Mouse (Mus musculus): Measurements from ENCODE around the gene Gm7030. TPM values are rescaled to one million over a fixed set of nuclear protein-coding genes. Genes with fewer than 3 reads are reported as not detected.
A peak's percentile ranks its signal among the peaks of the same experiment; 100 is the strongest.
"Not testable (repeated sequence)": the region's sequence is repeated elsewhere in the genome, so short reads cannot be mapped to it uniquely, and the experiment has no call there.

The Gm7030 gene
- total RNA-seq, 2 experiments from 2014 or later = not detected

DNA sequence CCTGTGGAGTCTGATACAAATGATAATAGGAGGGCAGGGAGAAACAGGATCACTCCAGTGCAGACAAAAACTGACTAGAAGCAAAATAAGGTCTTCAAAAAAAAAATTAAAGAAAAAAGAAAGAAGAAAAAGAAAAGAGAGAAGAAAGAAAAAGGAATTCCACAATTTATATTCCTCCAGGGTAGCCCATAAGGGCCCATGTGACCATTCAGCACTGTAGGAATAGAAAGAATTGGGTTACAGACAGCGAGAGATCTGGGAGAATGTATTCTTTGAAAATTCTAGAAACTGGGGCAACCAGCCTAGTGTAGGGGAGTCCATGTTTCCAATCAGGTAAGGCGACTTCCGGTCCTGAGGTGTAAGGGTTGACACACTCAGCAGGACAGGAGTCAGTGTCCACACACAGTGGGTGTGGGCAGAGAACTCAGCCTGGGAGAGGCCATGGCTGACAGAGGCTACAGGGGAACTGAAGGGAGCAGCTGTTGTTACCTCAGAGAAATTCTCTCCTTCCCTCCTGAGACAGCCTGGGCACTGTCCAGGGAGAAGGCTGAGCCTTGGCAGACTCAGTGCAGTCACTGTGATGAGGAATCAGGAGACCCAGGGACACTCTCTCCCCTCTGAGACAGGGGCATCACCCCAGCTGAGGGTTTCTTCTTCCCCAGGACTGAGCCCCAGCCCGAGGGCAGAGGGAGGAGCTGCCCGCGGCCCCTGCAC, 46.5 kb downstream of the Gm7030 start:
- not testable (repeated sequence) for DNase-seq (ENCODE audit: low spot score in 2 of 2)

DNA sequence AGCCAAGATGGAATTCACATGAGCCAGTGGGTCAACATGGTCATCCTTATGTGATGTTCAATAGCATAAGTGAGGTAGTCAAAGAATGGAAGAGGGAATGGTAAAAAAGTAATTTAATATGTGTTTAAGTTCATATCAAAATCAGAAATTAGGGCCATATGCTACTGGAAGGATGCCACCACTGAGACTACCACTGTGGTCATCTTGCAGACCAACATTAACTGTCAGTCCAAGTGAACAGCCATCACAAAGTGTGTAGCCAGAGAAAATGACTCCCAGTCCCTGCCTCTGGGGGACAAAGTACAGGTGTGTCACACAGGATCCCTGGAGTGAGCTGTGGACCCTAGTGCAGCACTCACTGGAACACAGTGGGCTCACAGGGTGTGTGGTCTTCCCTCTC, 47.3 kb downstream of the Gm7030 start:
- not testable (repeated sequence) for DNase-seq (ENCODE audit: low spot score in 2 of 2)

DNA sequence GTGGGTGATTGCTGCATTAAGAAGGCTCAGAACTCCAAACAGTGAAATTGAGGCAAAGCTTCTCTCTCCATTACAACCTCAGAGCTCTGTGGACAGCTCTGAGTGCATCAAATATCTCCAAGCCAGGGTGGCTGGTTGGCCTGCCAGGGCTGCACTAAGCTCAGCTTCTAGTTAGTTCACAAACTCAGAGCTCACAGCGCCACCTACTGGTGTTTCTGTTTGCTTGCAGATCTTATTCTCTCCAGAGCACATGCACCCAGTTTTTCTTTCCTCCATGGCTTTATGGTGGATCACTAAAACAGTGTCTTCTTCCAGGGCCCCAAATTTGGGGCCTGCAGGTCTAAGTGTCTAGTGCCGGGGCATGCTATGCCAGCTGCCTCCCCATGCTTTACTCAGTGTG, 68.4 kb downstream of the Gm7030 start:
- DNase-seq (ENCODE audit: low spot score in 2 of 2) = peak; percentile 93 to 95

Other genes with a start within 250 kb of the Gm7030 start
- 10 to 100 TPM; 26.1 to 36.5 TPM for gene Dhx16, start 249.6 kb downstream of the Gm7030 start, total RNA-seq (2021)
- gene 2310061I04Rik, start 232.0 kb downstream of the Gm7030 start, total RNA-seq (2021) = 10 to 100 TPM; 69.4 to 77.2 TPM
- 100 to 1,000 TPM; 132 to 133 TPM for gene Atat1, start 219.3 kb downstream of the Gm7030 start, total RNA-seq (2021)
- gene Mrps18b, start 213.0 kb downstream of the Gm7030 start, total RNA-seq (2021) = 10 to 100 TPM; 49.1 to 50.2 TPM
- gene Ppp1r10, start 213.0 kb downstream of the Gm7030 start, total RNA-seq (2021) = 10 to 100 TPM; 66.2 to 67.3 TPM
- gene Abcf1, start 159.7 kb downstream of the Gm7030 start, total RNA-seq (2021) = 10 to 100 TPM; 86.2 to 86.6 TPM
- 100 to 1,000 TPM; 123 to 128 TPM for gene Gnl1, start 149.6 kb downstream of the Gm7030 start, total RNA-seq (2021)
- 10 to 100 TPM; 72.1 to 79.2 TPM for gene Prr3, start 149.2 kb downstream of the Gm7030 start, total RNA-seq (2021)
- gene H2-T24, start 108.9 kb downstream of the Gm7030 start, total RNA-seq (2021) = under 1 TPM; 0.54 to 0.80 TPM
- gene H2-T23, start 96.6 kb downstream of the Gm7030 start, total RNA-seq (2021) = 1 to 10 TPM; 2.4 to 2.9 TPM
- 1 to 10 TPM; 8.2 to 9.0 TPM for gene H2-T22, start 86.7 kb downstream of the Gm7030 start, total RNA-seq (2021)
- not detected for gene Gm6034, start 86.5 kb downstream of the Gm7030 start, total RNA-seq (2021)
- gene Gm11127, start 71.1 kb downstream of the Gm7030 start, total RNA-seq (2021) = under 1 TPM; 0.30 to 0.65 TPM
- not detected for gene Gm19684, start 7.7 kb downstream of the Gm7030 start, total RNA-seq (2021)
- gene Gm8909, start 39.1 kb upstream of the Gm7030 start, total RNA-seq (2021) = not detected
- not detected for gene H2-T3, start 60.9 kb upstream of the Gm7030 start, total RNA-seq (2021)
- gene Rpp21, start 128.6 kb upstream of the Gm7030 start, total RNA-seq (2021) = 10 to 100 TPM; 42.6 to 43.6 TPM
- gene Trim39, start 142.8 kb upstream of the Gm7030 start, total RNA-seq (2021) = 10 to 100 TPM; 21.1 to 23.9 TPM
- gene H2-M10.2, start 157.1 kb upstream of the Gm7030 start, total RNA-seq (2021) = not detected
- gene H2-M10.1, start 196.7 kb upstream of the Gm7030 start, total RNA-seq (2021) = not detected
- gene H2-M10.3, start 239.0 kb upstream of the Gm7030 start, total RNA-seq (2021) = not detected